Mouse (Mus musculus): ENCODE results near the gene Golm1.
"Not testable (repeated sequence)": the region's sequence is repeated elsewhere in the genome, so short reads cannot be mapped to it uniquely, and the experiment has no call there.

Golm1 gene

DNA sequence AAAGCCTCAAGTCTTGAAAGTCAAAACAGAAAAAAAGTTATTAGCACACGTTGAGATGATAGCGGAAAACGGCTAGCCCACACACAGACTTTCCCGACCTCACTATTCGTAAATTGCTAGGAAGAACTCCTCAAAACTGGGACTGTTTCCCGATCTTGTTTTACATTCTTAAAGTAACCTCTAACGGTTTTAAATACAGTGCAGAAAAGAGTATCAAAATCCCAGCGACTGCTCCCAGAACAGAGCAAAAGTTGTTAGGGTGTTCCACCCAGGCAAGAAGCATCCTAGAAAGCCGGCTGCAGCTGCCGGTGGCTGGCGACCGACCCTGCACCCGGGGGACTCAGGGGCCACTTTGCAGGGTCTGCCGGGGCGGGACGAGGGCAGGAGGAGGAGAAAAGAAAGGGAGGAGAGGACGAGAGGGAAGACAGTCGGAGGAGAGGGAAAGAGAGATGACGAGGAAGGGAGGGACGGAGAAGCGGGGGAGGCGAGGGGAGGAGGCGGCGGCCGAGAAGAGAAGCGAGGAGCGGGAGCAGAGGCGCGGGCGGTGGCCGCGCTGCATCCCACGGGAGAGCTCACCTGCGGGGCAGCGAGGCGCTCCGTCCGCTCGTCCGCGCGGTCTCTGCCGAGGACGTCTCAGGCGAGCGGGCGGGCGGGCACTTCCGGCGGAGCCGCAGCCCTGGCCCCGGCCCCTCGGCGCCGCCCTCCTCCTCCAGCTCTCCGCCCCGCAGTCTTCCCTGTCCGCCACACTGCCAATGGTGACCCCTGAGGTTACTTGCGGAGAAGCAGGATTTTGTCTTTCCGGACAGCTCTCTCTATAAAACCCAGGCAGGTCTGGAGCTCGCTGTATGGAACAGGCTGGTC lies at the start of gene Golm1:
Golm1 (minus strand) TSS at position 661 of the 861 bp plus-strand sequence.
- no peak for DNase-seq (ENCODE audit: low read depth, low spot score)

DNA sequence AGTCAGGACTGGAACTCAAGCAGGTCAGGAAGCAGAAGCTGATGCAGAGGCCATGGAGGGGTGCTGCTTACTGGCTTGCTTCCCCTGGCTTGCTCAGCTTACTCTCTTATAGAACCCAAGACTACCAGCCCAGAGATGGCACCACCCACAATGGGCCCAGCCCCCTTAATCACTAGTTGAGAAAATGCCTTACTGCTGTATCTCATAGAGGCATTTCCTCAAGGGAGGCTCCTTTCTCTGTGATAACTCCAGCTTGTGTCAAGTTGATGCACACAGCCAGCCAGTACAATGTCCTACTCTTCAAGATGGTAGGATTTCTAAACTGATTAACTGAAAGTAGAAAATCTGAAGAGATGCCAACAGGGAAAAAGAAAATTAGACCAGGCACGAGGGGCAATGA lies 46.5 kb upstream of the Golm1 start:
- not testable (repeated sequence) for DNase-seq (ENCODE audit: low read depth, low spot score)

DNA sequence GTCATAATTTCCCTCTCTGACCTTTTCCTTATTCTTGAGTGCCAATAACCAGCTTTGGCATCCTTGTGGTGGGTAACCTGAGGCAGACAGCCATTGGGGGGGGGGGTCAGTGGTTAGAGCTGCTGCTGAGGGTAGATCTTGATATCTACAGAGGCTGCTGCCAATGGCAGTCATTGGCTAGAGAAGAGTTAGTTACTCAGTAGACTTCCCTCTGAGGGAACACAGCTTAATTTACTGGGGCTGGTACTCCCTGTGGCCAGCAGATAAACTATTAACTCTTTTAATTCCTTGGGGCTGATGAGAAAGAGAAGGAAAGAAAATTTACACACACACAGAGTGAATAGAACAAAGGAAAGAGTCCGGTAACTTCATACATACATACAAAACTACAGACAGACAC lies 43.9 kb upstream of the Golm1 start:
- DNase-seq (ENCODE audit: low read depth, low spot score) = no peak

DNA sequence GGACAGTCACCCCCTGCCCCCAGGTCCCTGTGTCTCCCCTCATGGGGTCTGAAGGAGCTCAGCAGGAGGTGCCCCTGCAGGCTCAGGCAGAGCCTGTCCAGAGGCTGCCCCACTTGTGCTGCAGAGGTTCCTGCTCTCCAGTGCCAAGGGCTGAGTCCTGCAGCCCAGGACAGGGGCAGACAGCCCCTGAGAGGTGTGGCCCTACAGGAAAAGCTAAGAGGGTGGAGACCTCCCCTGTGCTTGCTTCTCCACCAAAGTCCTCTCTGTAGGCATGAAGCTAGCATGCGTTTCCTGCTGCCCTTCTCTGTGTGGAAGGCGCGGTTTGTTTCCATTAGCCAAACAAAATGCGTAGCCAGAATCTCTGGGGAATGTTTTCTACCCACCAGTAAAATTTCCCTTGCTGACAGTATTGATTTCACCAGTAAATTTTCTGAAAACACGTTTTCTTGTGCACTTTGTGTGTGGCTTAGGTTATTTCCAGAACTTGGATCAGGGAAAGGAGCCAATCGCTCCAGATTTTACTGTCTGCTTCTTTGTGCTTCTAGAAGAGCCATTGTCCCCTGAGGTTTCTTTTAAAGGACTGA lies 43.3 kb upstream of the Golm1 start:
- DNase-seq (ENCODE audit: low read depth, low spot score) = not testable (repeated sequence)

DNA sequence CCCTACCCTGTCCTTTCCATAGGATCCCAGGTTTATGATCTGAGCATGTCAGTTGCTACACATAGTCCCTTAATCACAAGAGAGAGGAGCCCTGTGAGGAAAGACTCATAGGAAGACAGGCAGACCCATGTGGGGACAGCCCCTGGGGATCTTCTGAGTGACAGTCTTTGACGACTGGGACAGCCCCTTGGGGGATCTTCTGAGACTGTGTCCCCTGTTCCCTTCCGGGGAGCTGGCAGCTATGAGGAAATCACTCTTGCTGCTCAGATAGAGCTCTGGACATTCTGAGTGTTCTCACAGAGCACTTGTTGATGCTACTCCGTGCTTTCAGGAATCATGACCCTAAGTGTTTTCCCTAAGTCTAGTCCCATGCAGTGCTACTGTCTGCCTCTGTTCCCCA lies 38.1 kb upstream of the Golm1 start:
- no peak for DNase-seq (ENCODE audit: low read depth, low spot score)

DNA sequence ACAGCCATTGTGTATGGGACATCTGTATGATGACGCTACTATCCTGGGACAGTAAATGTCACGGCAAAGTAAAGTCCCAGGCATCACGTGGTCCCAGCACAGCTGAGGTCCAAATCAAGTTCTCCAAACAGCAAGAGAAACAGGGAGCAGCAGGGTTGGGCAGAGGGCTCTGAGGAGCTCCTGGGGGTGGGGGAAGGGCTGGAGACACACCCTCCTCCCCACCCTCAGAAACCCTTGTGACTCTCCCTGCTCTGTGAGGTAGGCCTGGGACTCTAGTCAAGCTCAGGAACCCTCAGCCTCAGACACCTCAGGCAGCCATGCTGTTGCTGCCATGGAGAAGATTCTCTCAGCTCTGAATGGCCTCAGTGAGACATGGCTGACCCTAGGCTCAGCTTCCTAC lies 36.4 kb upstream of the Golm1 start, which contains the start of gene Spata31d1b:
Spata31d1b (plus strand) TSS at position 301 of the 400 bp plus-strand sequence.
- not testable (repeated sequence) for DNase-seq (ENCODE audit: low read depth, low spot score)

DNA sequence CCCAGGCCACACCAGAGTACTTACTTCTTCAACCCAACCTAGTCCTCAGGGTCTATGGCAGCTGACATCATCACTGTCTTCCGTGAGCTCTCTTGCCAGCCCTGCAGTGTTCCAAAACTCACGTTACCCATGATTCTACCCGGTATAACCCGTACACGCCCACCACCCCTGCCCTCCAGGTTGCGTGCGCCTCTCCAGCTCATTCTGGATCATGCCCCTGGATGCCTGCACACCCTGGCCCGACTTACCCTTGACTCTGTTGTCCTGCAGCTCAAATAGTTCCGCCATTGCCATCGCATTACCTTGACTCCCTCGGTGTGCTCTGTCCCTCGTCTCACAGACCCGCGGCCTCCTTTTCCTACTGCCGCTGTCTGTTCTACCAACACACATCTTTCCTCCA lies 34.6 kb upstream of the Golm1 start, which contains the start of gene Spata31d1a:
Spata31d1a (minus strand) TSS at position 101 of the 400 bp plus-strand sequence.
- no peak for DNase-seq (ENCODE audit: low read depth, low spot score)

DNA sequence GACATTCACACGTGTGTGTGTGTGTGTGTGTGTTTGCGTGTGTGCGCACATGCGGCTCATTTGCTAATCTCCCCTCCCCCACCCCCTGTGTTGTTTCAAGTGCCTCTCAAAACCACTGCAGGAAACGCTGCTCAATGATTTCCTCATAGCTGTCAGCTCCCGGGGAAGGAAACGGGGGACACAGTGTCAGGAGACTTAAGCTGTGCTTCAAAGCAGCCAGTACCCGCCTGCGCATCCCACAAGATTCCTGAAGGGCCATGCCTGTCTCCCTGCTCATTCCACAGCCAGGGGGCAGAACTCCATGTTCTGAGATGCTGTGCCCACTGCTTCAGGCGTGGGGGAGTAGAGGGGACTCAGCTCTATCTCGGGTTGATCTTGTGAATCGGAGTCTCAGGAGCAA lies 29.0 kb upstream of the Golm1 start:
- DNase-seq (ENCODE audit: low read depth, low spot score) = no peak

DNA sequence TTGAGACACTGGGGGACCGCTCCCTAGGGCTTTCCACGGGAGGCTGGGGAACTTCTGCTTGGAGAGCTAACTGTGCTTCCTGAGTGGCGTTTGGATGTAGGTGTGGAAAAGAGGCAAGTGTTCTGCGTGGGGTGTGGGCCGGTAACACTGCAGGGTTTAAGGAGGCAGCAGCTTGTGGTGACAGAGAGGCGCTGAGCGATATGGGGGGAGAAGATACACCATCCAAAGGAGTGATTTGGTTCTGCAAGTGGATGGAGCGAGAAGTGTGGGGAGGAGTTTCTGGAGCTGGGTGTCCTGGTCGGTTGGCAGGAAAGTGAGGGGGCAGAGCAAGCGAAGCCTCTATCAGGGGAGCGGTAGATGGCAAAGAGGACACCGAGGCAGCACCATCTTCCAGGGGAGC lies 27.9 kb upstream of the Golm1 start:
- no peak for DNase-seq (ENCODE audit: low read depth, low spot score)

DNA sequence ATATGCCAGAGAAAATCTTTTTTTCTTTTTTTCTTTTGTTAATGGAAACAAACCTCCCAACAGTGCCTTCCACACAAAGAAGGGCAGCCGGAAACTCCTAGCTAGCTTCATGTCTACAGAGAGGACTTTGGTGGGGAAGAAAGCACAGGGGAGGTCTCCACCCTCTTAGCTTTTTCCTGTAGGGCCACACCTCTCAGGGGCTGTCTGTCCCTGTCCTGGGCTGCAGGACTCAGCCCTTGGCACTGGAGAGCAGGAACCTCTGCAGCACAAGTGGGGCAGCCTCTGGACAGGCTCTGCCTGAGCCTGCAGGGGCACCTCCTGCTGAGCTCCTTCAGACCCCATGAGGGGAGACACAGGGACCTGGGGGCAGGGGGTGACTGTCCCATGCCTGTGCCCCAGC lies 24.5 kb upstream of the Golm1 start:
- DNase-seq (ENCODE audit: low read depth, low spot score) = not testable (repeated sequence)

DNA sequence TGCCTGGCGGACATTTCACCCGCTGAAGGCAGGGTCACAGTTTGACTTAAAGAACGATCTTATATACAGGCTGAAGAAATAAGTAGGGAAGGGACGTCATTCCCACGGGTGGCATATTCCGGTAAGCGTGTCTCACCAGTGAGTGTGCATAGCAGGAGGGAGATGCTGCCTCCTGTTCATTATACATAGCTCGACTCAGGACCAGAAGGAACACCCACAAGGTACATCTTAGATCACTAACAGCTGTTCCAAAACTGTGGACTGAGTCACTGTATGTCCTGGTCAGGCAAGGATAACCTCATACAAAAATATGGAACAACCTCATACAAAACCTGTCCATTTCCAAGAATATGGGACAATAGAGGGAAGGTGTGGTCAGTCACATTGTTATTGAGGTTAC lies 23.5 kb upstream of the Golm1 start:
- DNase-seq (ENCODE audit: low read depth, low spot score) = no peak

DNA sequence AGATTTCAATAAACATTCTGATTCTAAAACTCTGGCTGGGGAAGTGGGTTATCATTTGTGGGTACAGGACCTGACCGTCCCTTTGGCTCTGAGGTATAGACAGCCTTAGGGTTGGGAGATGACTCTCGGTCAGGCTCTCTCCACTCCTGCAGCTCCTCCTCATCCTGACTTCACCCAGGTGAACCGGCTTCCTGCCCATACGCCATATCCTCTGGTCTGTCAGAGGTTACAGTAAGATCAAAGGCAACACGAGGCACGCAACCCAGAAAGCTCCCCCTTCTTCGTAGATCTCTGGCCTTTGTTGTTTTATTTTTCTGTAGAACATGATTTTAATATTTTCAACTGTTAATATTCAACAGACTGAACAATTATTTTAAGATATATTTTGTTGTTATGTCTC lies 20.2 kb upstream of the Golm1 start:
- DNase-seq (ENCODE audit: low read depth, low spot score) = no peak

DNA sequence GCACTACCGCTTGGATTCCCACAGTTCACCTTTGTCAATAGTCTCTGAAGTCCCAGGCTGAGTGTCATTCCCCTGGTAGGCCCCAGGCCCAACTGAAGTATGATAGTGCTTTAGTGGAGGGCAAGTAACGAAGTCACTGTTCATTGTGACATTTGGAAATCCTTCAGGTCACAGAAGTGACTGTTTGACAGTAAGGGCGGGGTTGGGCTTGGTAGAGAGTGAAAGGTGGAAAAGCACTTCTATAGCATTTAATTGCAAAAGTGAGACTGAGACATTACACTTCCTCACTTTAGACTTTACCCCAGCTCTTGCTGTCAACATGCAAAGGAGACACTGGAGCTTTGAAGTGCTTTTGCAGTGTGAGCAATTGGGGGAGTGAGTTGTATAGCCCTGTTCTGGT lies 18.4 kb upstream of the Golm1 start, which contains the start of gene 4921517D22Rik:
4921517D22Rik (minus strand) TSS at position 101 of the 400 bp plus-strand sequence.
- DNase-seq (ENCODE audit: low read depth, low spot score) = no peak

DNA sequence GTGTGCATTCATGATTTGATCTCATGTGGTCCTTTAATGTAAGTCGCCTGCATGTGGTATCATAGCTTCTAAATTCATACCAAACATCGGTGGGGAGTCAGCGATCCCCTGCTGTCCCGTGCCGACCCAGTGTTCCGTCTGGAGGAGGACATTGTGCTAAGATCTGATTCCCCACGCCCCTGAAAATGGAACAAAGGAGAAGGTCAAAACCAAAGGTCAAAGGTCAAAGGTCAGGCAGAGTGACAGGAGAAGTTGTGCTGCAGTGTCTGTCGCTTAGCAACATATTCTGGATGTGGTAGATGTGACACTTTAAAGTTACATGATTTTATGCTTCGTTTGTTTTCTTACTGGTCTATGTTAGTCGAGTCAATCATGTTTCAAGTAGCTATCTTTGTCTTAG lies 15.9 kb upstream of the Golm1 start:
- no peak for DNase-seq (ENCODE audit: low read depth, low spot score)

DNA sequence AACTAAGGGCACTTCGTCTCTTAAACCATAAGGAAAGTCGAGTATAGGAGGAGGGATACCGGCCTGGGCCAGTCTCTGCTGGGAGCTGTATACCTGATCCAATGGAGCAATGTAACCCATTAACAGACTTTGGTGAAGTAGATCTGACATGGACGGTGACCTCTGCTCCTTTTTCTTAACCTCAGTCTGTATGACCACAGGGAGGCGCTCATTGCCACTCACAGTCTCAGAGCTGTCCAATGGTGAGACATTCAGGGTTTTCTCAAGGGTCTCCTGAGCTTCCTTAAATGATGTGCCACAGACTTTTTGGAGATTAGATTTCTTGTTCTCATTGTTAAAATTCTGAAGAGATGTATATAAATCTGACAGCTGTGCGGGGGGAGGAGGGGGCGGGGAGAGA lies 15.0 kb upstream of the Golm1 start:
- no peak for DNase-seq (ENCODE audit: low read depth, low spot score)

DNA sequence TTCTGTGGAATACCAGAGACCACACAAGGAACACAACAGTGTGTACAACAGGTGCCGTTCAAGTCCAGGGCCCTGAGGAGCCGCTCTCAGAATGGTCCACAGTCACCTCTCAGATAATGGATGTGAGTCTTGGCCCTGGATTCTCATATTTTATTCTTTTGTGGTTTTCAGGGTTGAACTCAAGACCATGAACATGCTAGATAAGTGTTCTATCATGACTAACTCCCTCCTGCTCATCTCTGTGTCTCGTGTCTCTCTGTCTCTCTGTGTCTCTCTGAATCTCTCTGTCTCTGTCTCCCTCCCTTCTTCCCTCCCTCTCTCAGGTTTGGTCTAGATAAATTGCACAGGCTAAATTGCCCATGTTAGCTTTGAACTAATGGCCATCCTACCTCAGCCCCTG lies 14.2 kb upstream of the Golm1 start:
- no peak for DNase-seq (ENCODE audit: low read depth, low spot score)

DNA sequence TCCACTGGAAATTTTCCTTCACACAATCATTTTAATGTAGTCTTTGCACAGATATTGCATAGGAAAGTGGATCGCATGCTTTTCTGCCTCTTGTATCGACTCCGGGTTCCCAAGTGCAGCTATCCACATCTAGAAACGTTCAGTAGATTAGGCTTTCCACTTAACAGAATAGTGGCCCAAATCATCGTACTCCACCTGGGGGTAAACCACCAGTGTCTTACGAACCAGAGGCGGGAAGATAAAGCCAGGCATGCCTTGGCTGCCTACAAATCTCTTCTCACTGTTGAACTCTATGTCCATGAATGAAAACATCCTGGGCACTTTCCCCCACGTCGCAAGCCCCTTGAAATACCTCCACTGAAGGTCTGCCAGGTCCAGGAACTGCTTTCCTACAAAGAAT lies 13.7 kb upstream of the Golm1 start:
- DNase-seq (ENCODE audit: low read depth, low spot score) = no peak

DNA sequence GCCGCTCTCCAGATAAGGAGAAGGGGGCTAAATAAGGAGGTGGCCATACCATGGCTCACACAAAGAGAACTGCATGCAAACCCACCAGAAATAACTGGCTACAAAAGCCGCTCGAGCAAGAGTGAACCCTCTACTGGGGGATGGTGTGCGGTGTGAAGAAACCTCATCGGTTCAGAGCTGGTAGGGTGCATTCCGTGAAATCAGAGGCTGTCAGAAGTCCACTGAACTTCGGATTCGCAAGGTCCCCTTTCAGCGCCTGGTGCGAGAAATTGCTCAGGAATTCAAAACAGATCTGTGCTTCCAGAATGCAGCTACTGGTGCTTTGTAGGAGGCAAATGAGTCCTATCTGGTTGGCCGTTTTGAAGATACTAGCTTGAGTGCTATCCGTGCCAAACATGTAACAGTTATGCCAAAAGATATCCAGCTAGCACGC lies 12.7 kb upstream of the Golm1 start:
- DNase-seq (ENCODE audit: low read depth, low spot score) = no peak

DNA sequence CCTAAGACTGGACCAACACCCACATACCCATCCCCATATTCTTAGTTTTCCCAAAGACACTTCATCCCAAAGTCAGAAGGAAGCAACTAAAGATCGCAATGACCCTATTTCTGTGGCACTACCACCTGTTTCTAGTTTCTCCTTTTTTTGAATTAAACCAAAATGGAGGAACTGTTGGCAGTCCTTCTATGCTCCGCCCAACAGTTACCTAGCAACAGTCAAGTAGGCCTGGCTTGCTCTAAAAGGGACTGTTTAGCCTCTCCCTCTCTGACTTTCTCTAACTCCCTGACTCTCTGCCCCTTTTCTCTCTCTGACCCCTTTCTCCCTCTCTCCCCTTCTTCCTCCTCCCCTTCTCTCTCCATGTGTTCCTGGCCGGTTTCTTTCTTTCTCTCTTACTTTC lies 9.6 kb upstream of the Golm1 start:
- DNase-seq (ENCODE audit: low read depth, low spot score) = no peak

DNA sequence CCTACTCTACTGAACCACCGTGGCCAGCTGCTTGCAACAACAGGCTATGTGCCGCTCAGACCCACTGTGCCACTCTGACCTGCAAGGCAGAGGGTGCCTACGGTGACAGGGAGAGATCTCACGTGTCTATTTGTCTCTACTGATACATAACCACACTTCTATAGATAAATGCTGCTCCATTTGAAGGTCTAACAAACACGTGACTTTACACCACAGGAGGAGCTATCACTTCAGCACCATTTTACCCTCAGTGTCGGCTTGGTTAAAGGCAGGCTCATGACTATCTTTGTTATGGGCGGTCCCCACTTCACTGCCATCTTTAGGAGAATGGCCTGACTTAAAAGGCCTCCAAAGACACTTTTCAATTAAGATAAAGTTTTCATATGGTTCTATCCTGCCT lies 7.0 kb upstream of the Golm1 start:
- no peak for DNase-seq (ENCODE audit: low read depth, low spot score)

DNA sequence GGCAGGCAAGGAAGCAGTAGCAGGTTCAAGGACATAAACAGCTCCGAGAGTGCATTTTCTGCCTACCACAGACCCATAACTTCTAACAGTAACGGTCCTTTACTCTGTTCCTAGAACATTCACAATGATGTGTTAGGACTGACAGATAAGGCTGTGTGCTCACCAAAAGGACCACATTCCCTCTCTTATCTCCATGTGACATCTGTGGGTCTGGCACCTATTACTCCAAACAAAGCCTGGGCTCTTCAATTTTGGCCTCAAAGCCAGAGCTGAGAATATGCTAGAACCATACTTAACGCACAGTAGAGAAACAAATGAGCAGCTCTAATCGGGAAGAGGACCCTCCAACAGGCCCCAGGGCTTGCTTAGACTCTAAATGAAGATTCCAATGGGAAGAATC lies 4.3 kb upstream of the Golm1 start:
- no peak for DNase-seq (ENCODE audit: low read depth, low spot score)

DNA sequence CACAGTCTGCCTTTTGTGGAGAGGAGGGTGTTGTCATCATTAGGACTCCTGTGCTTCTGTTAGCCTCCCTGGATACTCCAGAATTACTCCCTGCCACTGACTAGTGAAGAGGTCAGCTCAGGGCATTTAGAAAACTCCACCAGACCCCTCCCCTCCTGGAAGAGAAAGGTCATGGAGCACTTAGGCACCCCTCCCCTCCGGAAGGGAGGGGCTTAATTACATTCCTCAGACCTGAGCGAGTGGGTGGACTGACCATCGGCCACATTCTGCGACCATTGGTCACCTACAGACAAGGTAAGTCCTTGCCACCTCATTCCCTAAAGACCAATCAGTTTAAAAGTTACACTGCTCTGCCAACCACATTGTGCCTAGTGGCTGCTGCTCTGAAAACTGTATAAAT lies 3.7 kb upstream of the Golm1 start:
- DNase-seq (ENCODE audit: low read depth, low spot score) = no peak

Data from skeletal muscle tissue, adult 2 months (tissue).